Mouse (Mus musculus) embryonic facial prominence, embryonic 11.5 days (tissue): ENCODE measurements at regions not wholly inside any gene's neighbourhood (a gene's known extent, or its start where the extent isn't known, plus 50 kb on each side); places are given as distances from the start of the nearest gene placed in this dataset.

Experiments used
- ATAC-seq: fragments of 200-750 bp; cut with Nextera tagmentation; replicated peaks from 2 replicates; pipeline ENCODE4 v1.8.0; 2017; ENCODE audit warnings: low read depth; ENCODE audit not compliant: insufficient number of reproducible peaks, low FRiP score, low TSS enrichment
- DNase-seq: peaks from one replicate; pipeline ENCODE4 v3.0.0-alpha.2; 2015; ENCODE audit warnings: low spot score
- H3K27ac ChIP-seq: fragments of 300-500 bp; sonication (generic); replicated peaks from 2 replicates; pipeline ENCODE4 v1.5.1; 2014; ENCODE audit warnings: mild to moderate bottlenecking, low read depth, low read length, control low read depth
- H3K27me3 ChIP-seq: fragments of 300-500 bp; sonication (generic); 2 replicates; pipeline ENCODE4 v1.6.1; 2014; ENCODE audit warnings: mild to moderate bottlenecking, low read length, moderate library complexity, mixed read lengths; ENCODE audit not compliant: control insufficient read depth, insufficient read depth
- H3K36me3 ChIP-seq: fragments of 300-500 bp; sonication (generic); replicated peaks from 2 replicates; pipeline ENCODE4 v1.6.1; 2014; ENCODE audit warnings: low read depth, mild to moderate bottlenecking, low read length, moderate library complexity, mixed read lengths; ENCODE audit not compliant: control insufficient read depth, insufficient read depth
- H3K4me1 ChIP-seq: fragments of 300-500 bp; sonication (generic); 2 replicates; pipeline ENCODE4 v1.6.1; 2014; ENCODE audit warnings: low read length, mixed read lengths; ENCODE audit not compliant: control insufficient read depth, insufficient read depth
- H3K4me2 ChIP-seq: fragments of 300-500 bp; sonication (generic); 2 replicates; pipeline ENCODE4 v1.6.1; 2014; ENCODE audit warnings: low read depth, mild to moderate bottlenecking, control low read depth, low read length, moderate library complexity
- H3K4me3 ChIP-seq: fragments of 300-500 bp; sonication (generic); 2 replicates; pipeline ENCODE4 v1.5.1; 2014; ENCODE audit warnings: low read depth, low read length, control low read depth
- H3K9ac ChIP-seq: fragments of 300-500 bp; sonication (generic); replicated peaks from 2 replicates; pipeline ENCODE4 v1.6.1; 2014; ENCODE audit warnings: mild to moderate bottlenecking, control low read depth, low read length
- H3K9me3 ChIP-seq: fragments of 300-500 bp; sonication (generic); replicated peaks from 2 replicates; pipeline ENCODE4 v1.6.1; 2016; ENCODE audit warnings: mild to moderate bottlenecking, low read length, inconsistent platforms, mixed read lengths; ENCODE audit not compliant: control insufficient read depth
- WGBS: fragments of 180-500 bp; shearing (Covaris S2); extraction: QIAGEN DNeasy Blood & Tissue Kit; methylation state at CpG from one replicate; pipeline ENCODE4 v1.1.7; 2014; 5-methylcytosine and 5-hydroxymethylcytosine counted together

GRCm38 (mm10) chr3:53325080-53325479 lies 138.1 kb downstream of the Nhlrc3 start:
- Histone ChIP-seq H3K27ac (no peak overlapping the region), H3K4me3 (no peak overlapping the region), H3K27me3 (no peaks in the 10 kb centered on the region), H3K9ac (no peak overlapping the region), H3K4me2 (no peak overlapping the region), H3K9me3 (no peaks in the 10 kb centered on the region), H3K4me1 (no peaks in the 10 kb centered on the region), H3K36me3 (no peaks in the 10 kb centered on the region)
- 97% methylated on average over 7 of the region's 7 CpGs for WGBS
- no peak for DNase-seq
- ATAC-seq, result no peak

DNA sequence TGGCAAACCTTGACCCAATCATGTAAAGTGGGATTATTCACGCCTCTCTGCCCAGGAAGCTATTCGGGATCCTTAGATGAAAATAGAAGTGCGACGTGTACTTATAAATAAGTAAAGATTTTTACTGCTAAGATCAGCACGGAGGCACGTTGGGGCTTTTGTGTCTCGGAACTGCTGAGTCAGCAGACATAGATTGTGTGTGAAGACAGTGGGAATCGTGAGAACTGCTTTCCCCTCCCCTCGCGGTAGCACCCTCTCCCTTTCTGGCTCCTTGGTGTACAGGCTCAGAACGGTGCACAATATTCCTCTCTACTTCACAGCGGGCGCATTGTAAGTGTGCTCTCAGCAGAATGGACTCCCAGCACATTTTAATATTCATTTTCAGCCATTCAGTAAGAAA lies 138.7 kb downstream of the Nhlrc3 start:
- ATAC-seq (no peak), DNase-seq (no peak)
- WGBS, result 82% methylated on average over 13 of the region's 13 CpGs
- H3K4me2 ChIP-seq, result no peak overlapping the region
- H3K36me3 ChIP-seq, result no peaks in the 10 kb centered on the region
- no peaks in the 10 kb centered on the region for H3K27me3 ChIP-seq
- H3K4me3 ChIP-seq, result no peak overlapping the region
- no peak overlapping the region for H3K9ac ChIP-seq
- no peaks in the 10 kb centered on the region for H3K4me1 ChIP-seq
- H3K9me3 ChIP-seq, result no peaks in the 10 kb centered on the region
- H3K27ac ChIP-seq, result no peak overlapping the region

DNA sequence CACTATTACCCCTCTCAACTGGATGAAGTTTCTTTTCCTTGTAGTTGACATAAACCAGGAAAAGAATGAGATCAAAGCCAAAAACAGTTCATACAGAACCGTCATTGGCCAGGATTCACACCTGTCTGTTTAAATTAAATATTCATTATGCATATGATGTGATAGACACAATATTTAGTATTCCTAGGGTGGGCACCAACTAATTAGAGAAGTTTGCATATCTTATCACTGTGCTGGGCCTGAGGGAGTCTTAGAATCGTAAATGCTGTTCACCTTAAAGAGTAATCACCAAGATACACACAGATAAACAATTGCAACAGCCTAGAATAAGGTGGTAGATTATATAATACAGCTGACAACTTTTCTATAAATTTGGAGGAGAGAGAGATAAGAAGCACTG lies 147.7 kb downstream of the Nhlrc3 start:
- no peaks in the 10 kb centered on the region for H3K27me3 ChIP-seq
- ATAC-seq (no peak), DNase-seq (no peak)
- H3K36me3 ChIP-seq, result no peaks in the 10 kb centered on the region
- H3K9me3 ChIP-seq, result no peaks in the 10 kb centered on the region
- no peak overlapping the region for H3K9ac ChIP-seq
- 87% methylated on average over 2 of the region's 2 CpGs for WGBS
- H3K27ac ChIP-seq, result no peak overlapping the region
- no peaks in the 10 kb centered on the region for H3K4me1 ChIP-seq
- no peak overlapping the region for H3K4me2 ChIP-seq
- H3K4me3 ChIP-seq, result no peak overlapping the region
